Mouse (Mus musculus) naive thymus-derived CD4-positive, alpha-beta T cell, adult 2 months (primary cell): ENCODE data around the gene Car11.
A peak's percentile ranks its signal among the peaks of the same experiment; 100 is the strongest.

Experiments used
- DNase-seq: peaks from one replicate; pipeline ENCODE4 v3.0.0-alpha.2; 2011; ENCODE audit warnings: low read depth

Gene Car11

GRCm38 (mm10) chr7:45692364-45692763 lies 7.3 kb upstream of the Car11 start:
- DNase-seq = no peak

- no peak for DNase-seq
These were observed 5.6 kb upstream of the Car11 start, which contains the start of gene Sec1 for GRCm38 (mm10) chr7:45693921-45694591. Gene Sec1, minus strand, starts transcription at chr7:45694402.

DNA sequence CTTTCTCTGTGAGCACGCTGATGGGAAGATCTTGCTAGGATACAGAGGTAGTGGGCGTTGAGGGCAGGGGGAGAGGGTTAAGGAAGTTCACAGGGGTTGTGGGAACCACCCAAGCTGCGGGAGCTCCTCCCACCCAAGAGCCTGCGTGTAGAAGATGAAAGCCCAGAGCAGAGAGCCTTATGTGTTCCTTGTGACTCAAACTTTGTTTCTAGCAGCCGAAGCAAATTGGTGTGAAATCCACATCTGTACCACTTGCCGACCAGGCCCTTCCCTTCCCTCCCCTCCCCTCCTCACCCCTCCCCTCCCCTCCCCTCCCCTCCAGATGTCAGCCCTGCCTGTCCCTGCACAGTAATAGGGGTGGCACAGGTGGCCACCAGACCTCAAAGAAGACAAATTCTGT lies 4.5 kb upstream of the Car11 start:
- DNase-seq = peak; percentile 63

DNA sequence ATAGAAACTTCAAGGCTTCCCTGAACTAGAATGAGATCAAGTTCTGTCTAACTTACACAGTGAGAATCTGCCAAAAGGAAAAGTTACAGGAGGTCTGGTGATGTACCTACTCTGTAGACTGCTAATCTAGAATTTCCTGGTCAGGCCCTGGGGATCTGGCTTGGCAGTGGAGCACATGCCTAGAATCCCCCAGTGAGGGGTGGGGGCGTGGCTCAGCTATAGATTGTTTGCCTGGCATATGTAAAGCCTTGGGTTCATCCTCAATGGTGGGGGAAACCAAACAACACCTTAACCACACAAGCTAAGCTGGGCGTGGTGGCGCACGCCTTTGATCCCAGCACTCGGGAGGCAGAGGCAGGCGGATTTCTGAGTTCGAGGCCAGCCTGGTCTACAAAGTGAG lies 1.7 kb upstream of the Car11 start:
- DNase-seq = no peak

- peak; percentile 76 for DNase-seq
These were observed 815 bp downstream of the Car11 start for GRCm38 (mm10) chr7:45700301-45701015.

GRCm38 (mm10) chr7:45701072-45701471 lies 1.4 kb downstream of the Car11 start:
- no peak for DNase-seq

GRCm38 (mm10) chr7:45701607-45702006 lies 2.0 kb downstream of the Car11 start:
- no peak for DNase-seq

DNA sequence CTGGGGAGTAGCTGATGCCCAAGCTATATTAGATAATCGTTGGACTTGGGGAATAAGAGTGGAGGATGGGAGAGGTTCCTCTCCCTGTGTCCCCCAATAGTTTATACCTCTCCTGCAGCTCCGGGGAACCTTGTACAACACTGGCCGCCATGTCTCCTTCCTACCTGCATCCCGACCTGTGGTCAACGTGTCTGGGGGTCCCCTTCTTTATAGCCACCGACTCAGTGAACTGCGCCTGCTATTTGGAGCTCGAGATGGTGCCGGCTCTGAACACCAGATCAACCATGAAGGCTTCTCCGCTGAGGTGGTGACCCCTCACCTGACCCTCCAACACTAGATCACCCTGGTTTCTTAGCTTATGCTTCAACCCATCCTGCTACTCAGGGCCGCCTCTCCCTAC lies 2.7 kb downstream of the Car11 start:
- DNase-seq = no peak

GRCm38 (mm10) chr7:45702809-45703520 lies 3.3 kb downstream of the Car11 start:
- peak; percentile 22 for DNase-seq

- DNase-seq = no peak
These were observed 3.9 kb downstream of the Car11 start for GRCm38 (mm10) chr7:45703521-45704033.

GRCm38 (mm10) chr7:45704046-45704559 lies 4.5 kb downstream of the Car11 start:
- peak; percentile 82 for DNase-seq

- DNase-seq = peak; percentile 98
These were observed 5.2 kb downstream of the Car11 start, which contains the start of gene Dbp for GRCm38 (mm10) chr7:45704730-45705442. Gene Dbp, plus strand, starts transcription at chr7:45705088.

DNA sequence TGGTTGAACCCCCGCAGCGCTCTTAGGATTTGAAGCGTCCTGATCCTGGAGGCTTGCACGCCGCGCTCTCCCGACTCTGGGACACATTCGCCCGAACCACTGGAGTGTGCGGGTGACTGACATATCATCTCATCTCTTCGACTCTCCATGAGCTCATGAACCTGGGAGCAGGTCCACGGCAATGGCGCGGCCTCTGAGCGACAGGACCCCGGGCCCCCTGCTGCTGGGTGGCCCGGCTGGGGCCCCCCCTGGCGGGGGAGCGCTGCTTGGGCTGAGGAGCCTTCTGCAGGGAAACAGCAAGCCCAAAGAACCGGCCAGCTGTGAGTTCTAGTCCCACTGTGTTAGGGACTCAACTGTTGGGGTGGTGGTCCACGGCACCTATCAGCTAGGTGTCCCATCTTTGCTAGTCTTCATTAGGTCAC lies 5.8 kb downstream of the Car11 start:
- no peak for DNase-seq

DNA sequence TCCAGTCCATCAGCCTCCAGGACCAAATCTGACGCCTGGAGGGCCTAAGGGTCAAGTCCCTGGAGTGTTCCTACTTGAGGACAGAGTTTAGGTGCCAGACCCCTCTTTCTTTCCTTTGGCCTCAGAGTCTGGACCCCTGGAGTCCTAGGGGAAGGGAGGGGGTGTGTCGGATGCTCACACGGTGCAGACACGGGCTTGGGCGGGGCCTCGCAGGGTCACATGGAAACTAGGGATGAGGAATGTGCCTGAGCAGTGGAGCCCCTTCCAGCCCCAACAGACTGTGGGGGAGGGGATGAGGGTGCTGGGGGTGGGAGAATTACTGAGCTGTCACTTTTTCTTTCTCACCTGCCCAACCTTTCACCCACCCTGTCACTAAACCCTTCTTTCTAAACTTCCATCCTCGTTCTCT lies 6.2 kb downstream of the Car11 start:
- peak; percentile 51 for DNase-seq

DNA sequence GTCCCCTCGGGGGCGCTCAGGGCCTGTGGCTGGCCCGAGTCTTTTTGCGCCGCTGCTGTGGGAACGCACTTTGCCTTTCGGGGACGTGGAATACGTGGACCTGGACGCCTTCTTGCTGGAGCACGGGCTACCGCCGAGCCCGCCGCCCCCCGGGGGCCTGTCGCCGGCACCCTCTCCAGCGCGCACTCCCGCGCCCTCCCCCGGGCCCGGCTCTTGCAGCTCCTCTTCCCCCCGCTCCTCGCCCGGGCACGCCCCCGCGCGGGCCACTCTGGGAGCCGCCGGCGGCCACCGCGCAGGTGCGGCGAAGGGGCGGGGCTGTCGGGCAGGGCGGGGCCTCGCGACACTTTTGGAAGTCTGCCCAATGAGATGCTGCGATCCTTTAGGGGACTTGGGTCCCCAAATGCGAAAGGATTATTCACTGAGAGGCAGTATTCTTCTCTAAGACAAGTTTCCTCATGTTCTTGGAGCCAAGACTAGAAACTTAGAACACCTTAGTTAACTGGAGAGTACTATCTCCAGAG lies 7.1 kb downstream of the Car11 start:
- peak; percentile 92 for DNase-seq

DNA sequence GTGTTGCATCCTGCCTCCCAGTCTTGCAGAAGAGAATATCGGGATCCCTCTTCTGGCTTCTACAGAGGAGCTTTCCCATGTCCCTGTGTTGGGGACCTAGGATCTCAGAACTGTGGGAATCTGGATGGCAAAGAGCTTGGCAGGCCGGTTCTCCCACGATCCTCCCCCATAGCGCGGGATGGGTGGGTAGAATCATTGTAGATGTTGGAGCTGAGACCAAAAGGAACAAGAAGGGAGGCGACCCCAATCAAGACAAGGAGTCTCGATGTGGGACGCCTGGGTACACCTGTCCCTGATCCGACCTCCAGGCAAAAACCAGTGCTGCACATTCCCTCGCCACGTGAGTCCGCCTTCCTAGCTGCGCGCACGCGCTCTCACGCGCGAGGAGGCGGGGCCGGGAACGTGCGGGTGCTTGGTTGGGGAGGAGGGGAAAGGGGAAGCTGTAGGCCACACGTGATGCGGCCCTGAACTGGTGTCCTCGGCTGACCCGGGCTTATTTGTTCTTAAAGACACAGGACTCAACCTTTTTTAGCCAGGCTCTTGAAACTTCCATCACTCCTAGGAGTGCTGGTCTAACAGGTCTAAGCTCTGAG lies 7.8 kb downstream of the Car11 start:
- DNase-seq = peak; percentile 94

DNA sequence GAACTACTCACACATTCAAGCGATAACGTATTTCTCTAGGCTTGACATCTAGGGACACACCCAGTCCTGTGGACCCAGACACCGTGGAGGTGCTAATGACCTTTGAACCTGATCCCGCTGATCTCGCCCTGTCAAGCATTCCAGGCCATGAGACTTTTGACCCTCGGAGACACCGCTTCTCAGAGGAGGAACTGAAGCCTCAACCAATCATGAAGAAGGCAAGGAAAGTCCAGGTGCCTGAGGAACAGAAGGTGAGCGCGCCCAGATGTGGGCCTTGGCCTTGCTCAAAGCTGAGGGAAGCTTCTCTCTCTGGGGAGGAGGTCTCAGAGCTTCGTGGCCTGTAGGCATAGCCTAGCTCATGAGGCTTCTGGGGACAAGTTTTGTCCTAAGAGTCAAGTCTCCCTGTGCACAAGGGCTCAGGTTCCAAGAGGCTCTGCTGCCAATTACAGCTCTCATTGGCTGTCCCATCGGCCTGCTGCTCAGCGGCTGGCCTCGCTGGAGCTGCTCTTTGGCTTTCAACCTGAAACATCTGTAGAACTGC lies 8.6 kb downstream of the Car11 start:
- DNase-seq = no peak

GRCm38 (mm10) chr7:45709036-45709435 lies 9.4 kb downstream of the Car11 start:
- DNase-seq = peak; percentile 41

- peak; percentile 17 for DNase-seq
These were observed 10.2 kb downstream of the Car11 start for GRCm38 (mm10) chr7:45709677-45710355.
